Mouse (Mus musculus) liver, adult 2 months (tissue): ENCODE data around the gene Kif5a. TPM values are rescaled to one million over a fixed set of nuclear protein-coding genes. Genes with fewer than 3 reads are reported as not detected.

Experiments used
- DNase-seq: peaks from one replicate; pipeline ENCODE4 v3.0.0-alpha.2; 2011; ENCODE audit warnings: low read depth, low spot score; ENCODE audit errors: extremely low read depth
- H3K27ac ChIP-seq: fragments of 200-500 bp; replicated peaks from 2 replicates; pipeline ENCODE4 v1.5.1; 2012; ENCODE audit warnings: low read depth, mild to moderate bottlenecking, control low read depth, inconsistent platforms, low read length; ENCODE audit not compliant: insufficient read depth
- H3K27me3 ChIP-seq: fragments of 200-500 bp; 2 replicates; pipeline ENCODE4 v1.6.1; 2012; ENCODE audit warnings: mild to moderate bottlenecking, moderate library complexity, low read length, inconsistent platforms; ENCODE audit not compliant: control insufficient read depth, insufficient read depth
- H3K36me3 ChIP-seq: fragments of 200-500 bp; 2 replicates; pipeline ENCODE4 v1.6.1; 2012; ENCODE audit warnings: low read length, inconsistent platforms; ENCODE audit not compliant: control insufficient read depth, insufficient read depth
- H3K4me1 ChIP-seq: fragments of 200-500 bp; 2 replicates; pipeline ENCODE4 v1.6.1; 2011; ENCODE audit warnings: low read length; ENCODE audit not compliant: control insufficient read depth, insufficient read depth
- H3K4me3 ChIP-seq: fragments of 200-500 bp; 2 replicates; pipeline ENCODE4 v1.5.1; 2011; ENCODE audit warnings: low read depth, mild to moderate bottlenecking, control low read depth, low read length, moderate library complexity; ENCODE audit not compliant: insufficient read depth
- H3K79me2 ChIP-seq: fragments of 200-500 bp; 2 replicates; pipeline ENCODE4 v1.6.1; 2012; ENCODE audit warnings: inconsistent platforms, mild to moderate bottlenecking, low read length, moderate library complexity; ENCODE audit not compliant: control insufficient read depth, insufficient read depth
- H3K9ac ChIP-seq: fragments of 200-500 bp; 2 replicates; pipeline ENCODE4 v1.6.1; 2012; ENCODE audit warnings: low read depth, mild to moderate bottlenecking, control low read depth, inconsistent platforms, low read length
- CTCF ChIP-seq: fragments of 200-500 bp; IDR thresholded peaks from 2 replicates; pipeline ENCODE4 v1.5.1; 2011; ENCODE audit warnings: low read depth, low read length, control low read depth
- POLR2A ChIP-seq: fragments of 200-500 bp; IDR thresholded peaks from 2 replicates; pipeline ENCODE4 v1.6.1; 2011; ENCODE audit warnings: low read length, control low read depth; ENCODE audit not compliant: insufficient read depth; ENCODE audit errors: extremely low read depth
- WGBS: fragments of 180-500 bp; shearing (Covaris S2); methylation state at CpG from one replicate; pipeline ENCODE4 v1.1.7; 2018; 5-methylcytosine and 5-hydroxymethylcytosine counted together
- polyA plus RNA-seq: library from polyadenylated mRNA; depleted of rRNA; stranded (reverse); fragments of >200 nt; gene quantifications from 2 replicates; pipeline ENCODE4 v1.2.3, GENCODE M21; 2012
- total RNA-seq: library from RNA; depleted of rRNA; stranded (reverse); fragments of >200 nt; gene quantifications from 2 replicates; pipeline ENCODE4 v1.2.3, GENCODE M21; 2014

Kif5a gene
- total and polyA plus RNA-seq, 2 experiments: 0.55 to 10.7 TPM

DNA sequence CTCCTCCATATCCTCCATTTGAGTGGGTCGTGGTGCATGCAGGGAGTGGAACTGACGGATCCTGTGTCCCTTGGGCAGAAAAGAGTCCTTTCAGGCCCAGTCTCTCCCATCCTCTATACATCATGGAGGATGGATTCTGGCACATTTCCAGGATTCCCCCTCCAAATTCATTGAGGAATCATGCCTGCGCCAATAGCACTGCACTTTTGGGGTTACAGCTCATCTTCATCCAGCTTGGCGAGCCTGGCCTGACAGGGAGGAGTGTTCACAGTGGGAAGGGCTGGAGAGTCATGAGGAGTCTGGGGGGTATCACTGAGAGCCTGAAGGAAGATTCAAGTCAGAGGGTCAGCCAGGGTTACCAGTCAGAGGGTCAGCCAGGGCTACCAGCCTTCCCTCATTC lies 80.5 kb downstream of the Kif5a start:
- peak overlapping the region; percentile 24; the same call in 1 of the 2 replicates for H3K4me3 ChIP-seq
- H3K4me1 ChIP-seq: peaks cover 2% of the 10 kb centered on the region

GRCm38 (mm10) chr10:127181566-127181965 lies 81.6 kb downstream of the Kif5a start:
- no peak overlapping the region for H3K27ac ChIP-seq
- TF ChIP-seq POLR2A: no peak
- peak overlapping the region; percentile 35 for H3K4me3 ChIP-seq
- peaks cover 2% of the 10 kb centered on the region for H3K4me1 ChIP-seq
- no peaks in the 10 kb centered on the region for H3K36me3 ChIP-seq
- peaks cover 12% of the 10 kb centered on the region; the same call in 1 of the 2 replicates for H3K27me3 ChIP-seq
- H3K79me2 ChIP-seq: no peaks in the 10 kb centered on the region
- H3K9ac ChIP-seq: no peak overlapping the region
- WGBS: 72% methylated on average over 6 of the region's 6 CpGs
- no peak for DNase-seq

More for the DNA sequence above, 80.5 kb downstream of the Kif5a start:
- TF ChIP-seq CTCF (no peak), POLR2A (no peak)
- H3K36me3 ChIP-seq: no peaks in the 10 kb centered on the region
- H3K27ac ChIP-seq: no peak overlapping the region
- H3K27me3 ChIP-seq: peaks cover 12% of the 10 kb centered on the region; the same call in 1 of the 2 replicates
- no peak overlapping the region for H3K9ac ChIP-seq
- no peak for DNase-seq
- 81% methylated on average over 4 of the region's 4 CpGs for WGBS
- no peaks in the 10 kb centered on the region for H3K79me2 ChIP-seq

GRCm38 (mm10) chr10:127180695-127181047 lies 82.5 kb downstream of the Kif5a start:
- TF ChIP-seq POLR2A: no peak
- TF ChIP-seq CTCF: no peak
- no peak for DNase-seq
- Histone ChIP-seq H3K9ac (no peak overlapping the region), H3K27ac (peak overlapping the region; percentile 42), H3K4me1 (peaks cover under 1% of the 10 kb centered on the region), H3K4me3 (0 out of 2 replicates have a peak overlapping the region, but pooled peaks have one; percentile 49), H3K79me2 (no peaks in the 10 kb centered on the region), H3K36me3 (no peaks in the 10 kb centered on the region), H3K27me3 (peaks cover 12% of the 10 kb centered on the region; the same call in 1 of the 2 replicates)
- 58% methylated on average over 3 of the region's 3 CpGs for WGBS

DNA sequence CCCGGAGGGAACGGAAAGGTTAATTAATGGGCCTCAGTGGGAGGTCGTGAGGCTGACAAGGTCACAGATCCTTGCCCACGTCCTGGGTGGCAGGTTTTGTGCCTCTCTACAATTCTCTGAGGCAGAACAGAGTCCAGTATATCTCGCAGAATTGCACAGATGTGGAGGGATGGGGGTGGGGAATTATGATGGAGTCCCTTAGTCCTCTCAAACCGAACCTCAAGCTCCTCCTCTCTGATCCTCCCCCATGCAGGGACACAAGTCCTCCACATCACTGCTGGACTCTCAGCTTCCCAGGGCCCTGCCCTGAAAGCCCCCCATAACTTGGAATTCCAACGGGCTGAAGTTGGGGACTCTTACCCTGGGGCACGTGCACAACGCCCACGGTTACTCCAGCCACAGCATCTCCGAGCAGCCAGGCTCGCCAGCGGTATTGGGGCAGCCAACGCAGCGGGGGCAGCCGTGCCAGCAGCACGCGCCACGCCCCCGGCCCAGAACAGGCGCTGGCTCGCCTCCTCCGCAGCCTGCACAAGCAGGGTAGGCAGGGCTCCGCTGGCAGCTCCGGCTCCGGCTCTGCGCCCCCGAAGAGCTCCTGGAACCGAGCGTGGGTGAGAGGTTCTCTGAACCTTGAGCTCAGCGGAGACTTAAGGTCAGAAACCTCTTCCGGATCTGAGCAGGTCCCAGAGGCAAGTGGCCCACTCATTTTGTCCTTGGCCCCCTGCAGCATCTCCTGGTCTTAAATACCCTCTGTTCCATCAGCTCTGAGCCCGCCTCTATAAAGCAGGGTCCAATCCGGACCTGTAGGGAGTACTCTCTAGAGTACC lies 83.1 kb downstream of the Kif5a start, which contains the start of gene Slc26a10:
Slc26a10 (minus strand) TSS at position 775 of the 824 bp plus-strand sequence.
- no peaks in the 10 kb centered on the region for H3K79me2 ChIP-seq
- no peak for DNase-seq
- no peaks in the 10 kb centered on the region for H3K36me3 ChIP-seq
- WGBS: 7% methylated on average over 34 of the region's 34 CpGs
- H3K4me3 ChIP-seq: peak within 1 kb of the TSS; percentile 50
- no peaks in the 10 kb centered on the region; the same call in 1 of the 2 replicates for H3K4me1 ChIP-seq
- H3K27me3 ChIP-seq: peaks cover 12% of the 10 kb centered on the region; the same call in 1 of the 2 replicates
- TF ChIP-seq CTCF (no peak), POLR2A (no peak)
- peak within 1 kb of the TSS; percentile 42 for H3K27ac ChIP-seq
- H3K9ac ChIP-seq: no peak within 1 kb of the TSS; the same call in 1 of the 2 replicates

DNA sequence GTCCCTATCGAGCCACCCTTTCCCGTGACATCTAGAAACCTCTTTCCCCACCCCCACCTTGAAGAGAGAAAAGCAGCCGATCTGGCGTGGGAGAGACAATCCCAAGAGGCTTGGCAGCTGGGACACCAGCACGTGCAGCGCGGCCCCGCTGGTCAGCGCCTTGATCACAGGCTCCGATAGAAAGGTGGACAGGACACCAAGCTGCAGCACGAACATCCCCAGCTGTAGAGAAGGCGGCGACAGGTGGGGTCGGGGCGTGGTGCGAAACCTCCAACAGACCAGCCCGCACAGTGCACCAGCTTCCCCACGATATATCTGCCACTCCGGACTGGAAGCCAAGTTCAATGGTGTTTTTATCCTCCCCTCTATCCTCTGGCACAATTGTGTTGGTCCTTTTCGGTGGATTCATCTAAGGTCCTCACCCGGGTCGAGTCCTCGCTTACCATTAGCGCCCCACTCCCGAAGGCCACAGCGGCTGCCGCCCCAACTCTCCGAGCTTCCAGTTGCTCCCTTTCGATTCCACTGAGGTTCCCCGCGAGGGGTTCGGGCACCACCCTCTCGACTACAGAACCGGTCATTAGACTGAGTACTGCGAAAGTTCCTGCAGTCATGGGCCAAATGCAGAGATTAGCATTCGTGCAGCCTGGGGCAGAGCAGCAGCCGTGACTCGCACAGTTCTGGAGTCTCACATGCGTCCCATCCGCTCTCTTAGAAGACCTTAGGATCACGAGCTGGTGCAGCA lies 84.7 kb downstream of the Kif5a start:
- Histone ChIP-seq H3K4me1 (no peaks in the 10 kb centered on the region; the same call in 1 of the 2 replicates), H3K27me3 (peaks cover 12% of the 10 kb centered on the region; the same call in 1 of the 2 replicates), H3K27ac (no peak overlapping the region), H3K9ac (no peak overlapping the region; the same call in 1 of the 2 replicates), H3K79me2 (no peaks in the 10 kb centered on the region), H3K4me3 (peak overlapping the region; percentile 28; the same call in 1 of the 2 replicates), H3K36me3 (no peaks in the 10 kb centered on the region)
- WGBS: 9% methylated on average over 41 of the region's 41 CpGs
- DNase-seq: no peak
- TF ChIP-seq POLR2A (no peak), CTCF (no peak)
